Mouse (Mus musculus) bone marrow, adult 2 months (tissue): ENCODE measurements at regions not wholly inside any gene's neighbourhood (a gene's known extent, or its start where the extent isn't known, plus 50 kb on each side); places are given as distances from the start of the nearest gene placed in this dataset.

Source experiments
- CTCF ChIP-seq: fragments of 200-500 bp; IDR thresholded peaks from 2 replicates; pipeline ENCODE4 v1.5.1; 2011; ENCODE audit warnings: low read length, control low read depth; ENCODE audit not compliant: control insufficient read depth, insufficient read depth
- POLR2A ChIP-seq: fragments of 200-500 bp; IDR thresholded peaks from 2 replicates; pipeline ENCODE4 v1.6.1; 2011; ENCODE audit warnings: low read depth, mild to moderate bottlenecking, control low read depth, low read length, borderline replicate concordance; ENCODE audit not compliant: control insufficient read depth

DNA sequence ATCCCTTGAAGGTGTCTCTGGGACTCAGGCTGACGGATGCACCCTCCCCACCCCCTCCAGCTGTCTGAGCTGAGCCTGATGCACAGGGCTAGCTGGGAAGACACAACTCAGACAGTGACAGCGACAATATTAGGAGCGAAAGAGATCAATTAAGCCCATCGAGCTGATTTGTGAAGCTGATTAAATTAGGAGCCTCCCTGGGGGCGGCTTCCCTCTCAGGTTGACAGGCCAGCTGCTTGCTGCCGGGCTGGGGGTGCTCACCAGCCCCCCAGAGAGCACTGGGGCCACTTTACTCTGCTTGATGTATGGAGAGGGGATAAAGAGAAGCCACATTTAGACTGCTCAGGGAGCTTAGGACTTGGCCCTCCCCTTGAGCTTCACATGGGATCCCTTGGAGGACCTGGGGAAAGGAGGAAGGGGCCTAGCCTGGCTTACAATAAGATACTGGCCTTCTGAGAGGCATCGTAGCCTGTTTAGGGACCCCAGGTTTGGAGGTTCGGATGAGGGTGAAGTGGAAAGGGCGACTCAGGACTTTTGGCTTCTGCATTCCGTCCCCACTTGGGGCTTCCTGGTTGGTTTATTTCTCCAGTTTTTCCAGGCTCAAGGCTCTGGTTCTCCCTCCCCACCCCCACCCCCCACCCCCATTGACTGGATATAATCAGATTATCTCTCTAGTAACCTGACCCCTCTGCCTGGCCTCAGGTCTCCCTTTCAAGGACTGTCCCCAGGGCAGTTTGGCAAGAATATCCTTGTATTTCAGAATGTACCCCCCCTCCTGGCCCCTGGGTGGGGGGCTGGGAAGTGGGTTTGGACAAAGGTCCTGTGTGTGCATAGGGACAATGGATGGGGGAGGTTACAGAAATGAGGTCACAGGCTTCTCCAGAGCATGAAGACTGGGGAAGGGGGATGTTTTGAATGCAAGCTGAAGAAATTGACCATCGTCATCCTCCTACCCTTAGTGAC, 283.4 kb downstream of the Rps24 start:
- TF ChIP-seq CTCF, result no peak
- no peak for TF ChIP-seq POLR2A
